Mouse (Mus musculus): ENCODE results near the gene Vmn1r196.
"Not testable (repeated sequence)": the region's sequence is repeated elsewhere in the genome, so short reads cannot be mapped to it uniquely, and the experiment has no call there.

Gene Vmn1r196

GRCm38 (mm10) chr13:22289620-22290019, at the start of gene Vmn1r196:
Gene Vmn1r196, plus strand, starts transcription at chr13:22289920.
- DNase-seq (ENCODE audit: low spot score), result no peak

- no peak for DNase-seq (ENCODE audit: low spot score)
These were observed 45.8 kb upstream of the Vmn1r196 start, which contains the start of gene Vmn1r194 for GRCm38 (mm10) chr13:22243915-22244314. Gene Vmn1r194, plus strand, starts transcription at chr13:22244215.

- DNase-seq (ENCODE audit: low spot score), result not testable (repeated sequence)
These were observed 19.5 kb upstream of the Vmn1r196 start, which contains the start of gene Vmn1r195 for GRCm38 (mm10) chr13:22270222-22270621. Gene Vmn1r195, plus strand, starts transcription at chr13:22270522.

- DNase-seq (ENCODE audit: low spot score), result no peak
These were observed 18.0 kb upstream of the Vmn1r196 start for GRCm38 (mm10) chr13:22271721-22272120.

- DNase-seq (ENCODE audit: low spot score), result no peak
These were observed 5.1 kb upstream of the Vmn1r196 start for GRCm38 (mm10) chr13:22284578-22284977.

GRCm38 (mm10) chr13:22308075-22308474, 18.4 kb downstream of the Vmn1r196 start:
- DNase-seq (ENCODE audit: low spot score), result not testable (repeated sequence)

GRCm38 (mm10) chr13:22315361-22315760, 25.6 kb downstream of the Vmn1r196 start:
- DNase-seq (ENCODE audit: low spot score), result no peak

GRCm38 (mm10) chr13:22317366-22317765, 27.6 kb downstream of the Vmn1r196 start:
- DNase-seq (ENCODE audit: low spot score), result no peak

- no peak for DNase-seq (ENCODE audit: low spot score)
These were observed 30.4 kb downstream of the Vmn1r196 start for GRCm38 (mm10) chr13:22320091-22320490.

- no peak for DNase-seq (ENCODE audit: low spot score)
These were observed 34.6 kb downstream of the Vmn1r196 start, which contains the start of gene Vmn1r197 for GRCm38 (mm10) chr13:22324289-22324688. Gene Vmn1r197, plus strand, starts transcription at chr13:22324589.

GRCm38 (mm10) chr13:22333269-22333668, 43.5 kb downstream of the Vmn1r196 start:
- no peak for DNase-seq (ENCODE audit: low spot score)

GRCm38 (mm10) chr13:22335565-22335964, 45.8 kb downstream of the Vmn1r196 start:
- no peak for DNase-seq (ENCODE audit: low spot score)
